Mouse (Mus musculus) C2C12 (cell line): ENCODE data around the gene C5ar1.

Experiments
- CTCF ChIP-seq: IDR thresholded peaks from one replicate; pipeline ENCODE4 v1.5.1; 2011; ENCODE audit not compliant: control insufficient read depth, insufficient read depth, insufficient read length
- MAX ChIP-seq: IDR thresholded peaks from one replicate; pipeline ENCODE4 v1.6.1; 2011; ENCODE audit warnings: mild to moderate bottlenecking, control low read depth

DNA sequence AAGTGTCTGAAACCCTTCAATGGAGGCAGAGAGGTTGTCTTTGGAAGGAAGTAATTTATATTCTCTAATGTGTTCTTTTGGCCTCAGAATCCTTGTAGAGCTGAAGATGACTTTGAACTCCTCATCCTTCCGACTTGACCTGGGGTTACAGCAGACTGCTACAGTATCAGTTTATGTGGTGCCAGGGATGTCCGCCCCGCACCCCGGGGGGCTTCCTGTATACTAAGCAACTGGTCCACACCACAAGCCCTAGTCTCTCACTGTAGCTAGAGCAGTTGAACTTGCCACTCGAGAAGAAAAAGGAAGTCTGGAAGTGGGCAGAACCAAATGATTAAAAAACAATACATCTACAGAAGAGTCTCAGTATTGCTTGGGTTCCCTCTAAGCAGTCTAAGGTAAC lies 4.5 kb upstream of the C5ar1 start:
- TF ChIP-seq CTCF: no peak
- TF ChIP-seq MAX: no peak
